Mouse (Mus musculus): ENCODE measurements around the gene Tjap1.
A peak's percentile ranks its signal among the peaks of the same experiment; 100 is the strongest.

The Tjap1 gene

DNA sequence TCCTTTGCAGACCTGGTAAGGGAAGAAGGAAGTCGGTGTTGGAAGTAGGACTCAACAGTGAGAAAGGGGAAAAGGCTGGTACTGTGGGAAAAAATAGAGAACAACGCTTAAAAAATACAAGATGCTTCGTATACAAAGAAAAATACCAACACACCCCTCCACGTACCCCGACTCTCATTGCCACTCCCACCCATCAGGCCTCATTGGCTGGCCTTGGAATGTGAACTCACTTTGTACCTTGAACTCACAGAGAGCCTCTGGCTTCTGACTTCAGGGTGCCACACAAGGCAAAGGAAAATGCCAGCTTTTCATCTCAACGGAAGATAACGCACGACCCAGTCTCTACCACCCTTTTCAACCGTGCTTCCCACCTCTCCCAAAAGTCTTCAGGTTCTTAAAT lies 314 bp upstream of the Tjap1 start:
- DNase-seq (ENCODE audit: low spot score), result no peak

DNA sequence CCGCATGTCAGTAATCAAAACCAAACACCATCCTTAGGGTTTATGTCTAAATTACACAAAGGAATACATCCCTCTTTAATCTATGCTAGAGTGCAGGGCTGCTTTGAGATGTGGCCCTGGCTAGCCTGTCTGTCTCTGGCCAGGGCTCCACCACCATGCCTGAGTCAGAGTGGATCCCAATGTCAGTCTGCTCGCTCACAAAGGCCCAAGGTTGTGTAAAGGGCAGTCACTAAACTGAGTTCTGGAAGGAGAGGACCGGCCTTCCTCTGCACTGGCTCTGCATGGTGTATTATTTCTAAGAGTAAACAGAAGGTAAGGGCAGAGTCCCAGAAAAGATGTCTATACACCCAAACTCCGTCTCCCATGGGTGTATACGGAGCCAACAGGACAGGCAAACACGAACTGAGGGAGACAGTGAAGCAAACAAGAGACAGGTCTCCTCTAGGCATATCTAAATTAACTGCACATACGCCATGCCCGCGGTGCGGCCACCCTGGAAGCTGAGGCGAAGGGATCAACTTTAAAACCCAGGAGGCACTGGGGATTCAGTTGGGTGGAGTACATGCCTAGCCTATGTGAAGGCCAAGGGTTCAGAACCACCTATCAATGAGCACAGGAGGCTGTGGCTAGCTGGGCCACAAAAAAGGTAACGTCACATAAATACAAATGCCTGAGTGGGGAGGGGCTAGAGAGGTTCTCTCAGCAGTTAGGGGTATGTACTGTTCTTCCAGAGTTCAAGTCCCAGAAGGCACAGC lies 4.6 kb downstream of the Tjap1 start:
- no peak for DNase-seq (ENCODE audit: low spot score)

DNA sequence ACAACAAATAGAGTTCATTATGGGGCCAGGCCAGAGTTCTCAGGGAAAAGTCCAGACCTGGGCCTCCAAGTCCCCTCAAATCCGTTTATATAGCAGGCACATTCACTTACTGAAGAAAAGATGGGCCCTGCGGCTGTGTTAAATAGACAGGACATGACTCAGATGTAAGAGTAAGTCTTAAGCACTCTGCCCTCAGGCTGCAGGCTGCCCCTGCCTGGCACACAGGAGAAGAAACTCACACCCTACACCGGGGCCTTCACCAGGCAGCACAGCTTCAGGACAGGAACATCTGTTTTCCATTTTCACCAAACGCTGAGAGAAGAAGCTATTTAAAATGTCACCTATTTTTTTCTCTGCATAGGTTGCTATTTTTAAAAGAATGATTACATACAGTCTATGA lies 5.2 kb downstream of the Tjap1 start:
- no peak for DNase-seq (ENCODE audit: low spot score)

DNA sequence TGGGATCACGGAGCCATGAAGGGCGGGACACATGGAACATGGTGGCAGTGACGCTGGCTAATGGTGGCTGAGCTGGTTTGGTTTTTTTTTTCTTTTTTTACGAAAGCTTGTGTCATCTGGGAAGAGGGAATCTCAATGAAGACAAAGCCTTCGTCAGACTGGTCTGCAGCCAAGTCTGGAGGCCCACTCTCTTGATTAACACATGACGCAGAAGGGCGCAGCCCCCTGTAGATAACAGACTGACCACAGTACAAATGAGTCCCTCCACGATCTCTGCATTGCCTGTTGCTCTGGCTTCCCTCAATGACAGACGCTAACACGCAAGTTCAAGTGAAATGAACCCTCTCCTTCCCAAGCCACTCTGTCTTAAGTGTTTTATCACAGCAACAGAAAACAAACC lies 7.3 kb downstream of the Tjap1 start:
- no peak for DNase-seq (ENCODE audit: low spot score)

DNA sequence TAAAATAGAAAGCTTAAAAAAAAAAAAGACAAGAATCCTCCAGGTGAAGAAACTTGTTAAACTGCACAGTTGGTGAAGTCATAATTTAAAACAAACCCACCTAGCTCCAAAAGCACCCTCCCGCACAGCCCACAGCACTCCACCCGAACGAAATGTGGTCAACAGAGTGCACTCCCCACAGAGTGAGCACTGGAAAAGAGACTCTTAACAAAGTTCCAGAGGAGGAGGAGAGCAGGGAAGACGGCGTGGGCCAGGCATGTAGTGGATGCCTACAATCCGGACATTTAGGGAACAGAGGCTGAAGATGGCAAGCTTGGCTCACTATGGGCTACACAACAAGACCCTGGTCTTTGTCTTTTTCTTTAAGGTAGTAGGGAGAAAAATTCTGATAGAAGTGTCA lies 7.8 kb downstream of the Tjap1 start:
- no peak for DNase-seq (ENCODE audit: low spot score)

DNA sequence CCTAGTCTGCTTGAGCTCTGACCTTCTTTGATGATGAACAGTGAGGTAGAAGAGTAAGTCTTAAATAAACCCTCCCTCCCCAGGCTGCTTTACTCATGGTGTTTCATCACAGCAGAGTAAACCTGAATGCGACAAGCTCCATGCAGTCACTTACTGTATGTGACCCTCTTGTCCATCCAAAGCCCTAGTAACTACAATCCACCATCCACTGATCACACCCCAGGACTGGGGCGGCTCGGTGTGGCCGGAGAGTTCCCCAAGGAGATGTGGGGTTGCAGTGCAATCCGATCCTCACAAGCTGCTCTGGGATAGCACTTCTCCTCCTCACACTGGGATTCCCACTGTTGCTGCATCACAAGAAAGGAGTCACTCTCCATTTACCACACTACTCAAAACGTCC lies 8.4 kb downstream of the Tjap1 start:
- DNase-seq (ENCODE audit: low spot score), result no peak

DNA sequence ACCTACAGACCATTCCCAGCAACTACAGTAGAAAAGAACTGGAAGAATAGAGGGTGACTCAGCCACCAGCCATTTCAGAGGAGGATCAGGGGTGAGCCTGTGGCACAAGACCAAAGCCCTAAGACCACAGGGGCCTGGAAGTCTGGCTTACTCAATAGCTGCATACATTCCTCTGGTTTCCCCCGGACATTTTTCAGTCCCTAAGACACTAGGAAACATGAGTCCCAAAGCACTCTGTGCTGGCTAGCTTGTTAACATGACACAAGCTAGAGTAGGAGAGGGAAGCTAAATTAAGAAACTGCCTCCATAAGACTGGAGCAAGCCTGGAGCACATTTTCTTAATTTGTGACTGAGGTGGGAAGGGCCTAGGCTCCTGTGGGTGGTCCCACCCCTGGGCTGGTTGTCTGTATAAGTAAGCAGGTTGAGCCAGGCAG lies 9.0 kb downstream of the Tjap1 start:
- DNase-seq (ENCODE audit: low spot score), result no peak

DNA sequence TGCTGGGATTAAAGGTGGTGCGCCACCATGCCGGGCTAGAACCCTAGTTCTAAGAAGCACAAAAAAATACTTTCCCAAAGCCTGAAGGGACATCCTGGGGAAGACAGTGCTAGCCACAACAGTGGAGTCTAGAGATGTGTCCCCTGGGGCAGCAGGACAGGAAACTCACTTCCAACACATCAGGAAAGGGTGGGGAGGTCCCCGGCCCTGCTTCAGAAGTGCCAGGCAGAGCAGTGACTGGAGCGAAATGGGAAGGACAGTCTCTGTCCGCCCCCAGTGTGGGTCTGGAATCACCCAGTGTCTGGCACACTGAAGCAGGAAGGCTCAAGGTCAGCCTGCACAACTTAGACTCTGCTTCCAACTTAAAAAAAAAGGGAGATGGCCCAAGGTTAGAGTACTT lies 10.2 kb downstream of the Tjap1 start:
- DNase-seq (ENCODE audit: low spot score), result no peak

DNA sequence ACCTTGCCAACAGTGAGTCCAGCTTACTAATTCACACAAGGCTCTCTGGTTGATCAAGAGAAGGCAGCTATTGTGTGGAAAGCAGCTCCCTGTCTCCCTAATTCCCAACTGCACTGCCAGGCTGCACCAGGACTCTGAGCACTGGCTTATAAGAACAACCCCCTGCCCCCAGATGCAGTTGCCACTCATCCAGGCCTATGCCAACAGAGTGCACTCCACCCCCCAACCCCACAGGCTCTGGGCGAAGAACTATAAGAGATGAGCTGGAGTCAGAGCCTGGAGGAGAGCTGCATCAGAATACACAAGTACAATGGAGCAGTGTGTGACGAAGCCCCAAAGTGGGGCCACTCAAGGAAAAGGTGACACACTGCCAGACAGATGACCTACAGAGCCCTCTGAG lies 10.8 kb downstream of the Tjap1 start:
- DNase-seq (ENCODE audit: low spot score), result no peak

DNA sequence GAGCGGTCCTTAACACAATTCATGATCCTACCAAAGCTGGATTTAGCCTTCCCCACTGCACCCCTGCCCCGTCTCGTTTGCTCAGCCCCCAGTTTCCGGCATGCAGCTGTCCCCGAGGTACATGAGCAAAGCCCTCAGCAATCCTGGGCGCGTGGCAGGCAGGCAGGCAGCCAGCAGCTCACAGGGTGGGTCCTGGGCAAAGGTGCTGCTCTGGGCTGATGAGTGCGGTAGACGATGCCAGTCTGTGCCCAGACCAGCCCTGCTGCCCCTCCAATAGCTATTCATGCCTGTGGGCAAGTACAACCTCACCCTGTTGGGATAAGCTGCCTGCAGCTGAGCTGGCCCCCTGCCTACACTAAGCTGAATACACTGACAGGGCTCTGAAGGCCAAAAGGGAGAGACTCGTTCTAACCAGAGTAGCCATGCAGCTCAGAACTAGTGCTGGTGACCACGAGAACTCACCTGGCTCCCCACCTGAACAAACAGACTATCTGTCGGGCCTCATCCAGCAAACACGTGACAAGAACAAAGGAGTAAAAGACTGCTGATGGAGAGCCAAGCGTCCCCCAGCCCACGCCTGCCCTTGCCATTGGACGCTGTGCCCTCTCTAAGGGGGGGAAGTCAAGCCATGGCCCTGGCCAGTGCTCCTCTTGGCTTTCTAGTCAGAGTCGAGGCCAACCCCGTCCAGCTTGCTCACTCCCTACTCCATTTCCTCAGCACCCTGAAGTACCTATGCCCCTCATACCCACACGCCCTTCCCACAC lies 12.9 kb downstream of the Tjap1 start:
- no peak for DNase-seq (ENCODE audit: low spot score)

DNA sequence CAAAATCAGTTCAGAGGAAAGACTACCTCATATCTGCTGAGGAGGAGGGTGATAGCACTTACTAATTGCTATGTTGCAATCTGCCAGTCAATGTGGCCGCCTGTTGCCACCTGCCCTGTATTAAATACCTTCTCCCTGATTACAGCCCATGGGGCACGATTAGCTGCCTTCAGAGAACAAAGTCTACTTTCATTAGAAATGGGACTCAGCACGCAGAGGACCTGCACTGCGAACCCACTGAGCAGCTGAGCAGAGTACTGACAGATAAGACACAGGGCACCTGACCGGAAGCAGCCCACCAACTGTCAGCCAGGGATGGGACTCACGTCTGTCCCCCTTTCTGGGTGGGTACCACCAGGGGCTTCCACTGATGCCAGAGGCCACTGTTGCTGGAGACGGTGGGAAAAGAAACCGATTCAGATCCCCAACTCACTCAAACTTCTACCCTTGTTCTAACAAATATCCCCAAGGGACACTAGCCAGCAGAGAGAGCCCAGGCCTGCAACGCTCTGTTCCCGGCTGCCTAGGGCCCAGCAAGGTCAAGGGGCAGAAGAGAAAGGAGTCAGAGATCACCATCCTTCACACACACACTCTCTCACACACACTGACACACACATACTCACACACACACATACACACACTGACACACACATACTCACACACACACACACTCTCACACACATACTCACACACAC lies 14.7 kb downstream of the Tjap1 start:
- DNase-seq (ENCODE audit: low spot score), result no peak

DNA sequence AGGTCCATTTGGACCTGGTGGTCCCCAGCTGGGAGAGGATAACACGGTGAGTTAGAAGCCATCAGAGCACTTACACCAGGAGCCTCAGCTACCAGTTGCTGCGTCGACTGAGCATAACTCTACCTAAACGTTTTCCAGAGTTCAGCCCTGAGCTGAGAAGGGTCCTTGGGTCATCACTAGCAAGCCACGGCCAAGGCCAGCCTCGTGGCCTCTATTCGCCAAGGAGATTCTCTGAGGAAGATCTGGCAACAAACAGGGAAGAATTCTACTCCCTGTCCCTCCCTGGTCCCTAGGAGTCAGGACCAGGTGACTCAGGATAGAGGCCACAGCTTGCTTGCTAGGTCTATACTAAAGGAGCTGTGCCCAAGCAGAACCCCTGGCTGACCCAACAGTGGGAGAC lies 15.3 kb downstream of the Tjap1 start:
- no peak for DNase-seq (ENCODE audit: low spot score)

DNA sequence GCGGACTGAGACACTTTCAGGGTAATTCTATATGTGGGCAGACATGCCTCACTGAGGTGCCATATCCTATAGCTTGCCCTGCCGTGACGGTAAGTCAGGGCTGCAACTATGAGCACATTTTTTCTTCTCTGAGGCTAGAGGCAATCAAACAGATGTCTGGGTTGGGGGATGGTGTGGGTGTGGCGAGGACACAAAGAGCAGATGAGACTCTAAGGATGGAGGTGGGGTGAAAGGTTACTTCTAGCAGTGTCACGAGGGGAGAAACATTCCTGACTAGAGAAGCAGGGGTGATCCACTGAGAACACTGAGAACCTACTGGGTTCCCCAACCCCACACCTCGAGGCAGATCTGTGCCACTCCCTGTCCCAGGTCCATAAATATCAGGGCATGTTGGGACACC lies 15.8 kb downstream of the Tjap1 start:
- no peak for DNase-seq (ENCODE audit: low spot score)

DNA sequence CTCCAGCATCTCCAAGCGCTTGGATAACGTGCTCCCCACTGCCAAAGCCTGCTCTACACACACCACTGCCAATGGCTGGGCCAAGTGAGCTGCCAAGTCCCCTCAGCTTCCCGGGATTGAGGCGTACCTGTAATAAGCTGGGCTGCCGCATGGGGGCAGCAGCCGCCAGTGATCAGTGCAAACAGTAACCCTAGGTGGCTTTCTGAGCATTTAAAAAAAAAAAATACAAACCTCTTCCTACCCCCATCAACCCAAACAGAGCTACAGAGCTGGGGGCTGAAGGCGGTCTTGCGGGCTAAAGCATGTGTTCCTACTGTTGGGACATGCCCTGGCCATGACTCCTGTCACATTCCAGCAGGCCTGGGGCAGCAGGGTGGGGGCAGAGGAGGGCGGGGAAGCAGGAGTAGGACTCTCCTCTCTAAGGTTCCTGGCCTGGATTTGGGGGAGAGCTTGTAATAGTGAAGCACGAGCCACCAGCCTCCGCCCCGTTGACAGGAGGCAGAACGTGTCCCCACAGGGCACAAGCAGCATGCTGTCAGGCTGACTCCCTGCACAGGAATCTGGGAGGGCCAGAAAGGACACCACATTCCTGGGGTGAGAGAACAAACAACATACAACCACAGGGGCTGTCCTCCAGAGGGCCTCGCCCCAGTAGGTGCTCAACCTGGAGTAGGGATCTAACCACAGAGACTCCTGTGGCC lies 16.8 kb downstream of the Tjap1 start:
- DNase-seq (ENCODE audit: low spot score), result peak; percentile 88

DNA sequence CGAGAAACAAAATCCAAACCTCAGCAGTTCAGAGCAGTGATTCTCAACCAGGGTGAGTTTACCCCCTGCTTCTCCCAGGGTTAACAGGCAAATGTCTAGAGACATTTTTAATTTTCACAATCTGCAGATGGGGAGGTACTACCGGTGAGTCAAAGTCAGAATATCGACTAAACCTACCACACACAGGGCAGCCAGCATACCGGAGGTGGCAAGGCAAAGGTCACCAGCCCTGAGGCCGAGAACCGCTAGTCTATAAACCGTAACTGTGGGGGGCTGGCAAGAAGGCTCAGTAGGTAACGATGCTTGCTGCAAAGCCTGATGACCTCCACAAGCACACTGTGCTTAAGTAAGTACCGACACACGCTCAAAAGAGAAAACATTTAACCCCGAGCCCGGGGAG lies 17.3 kb downstream of the Tjap1 start:
- no peak for DNase-seq (ENCODE audit: low spot score)

DNA sequence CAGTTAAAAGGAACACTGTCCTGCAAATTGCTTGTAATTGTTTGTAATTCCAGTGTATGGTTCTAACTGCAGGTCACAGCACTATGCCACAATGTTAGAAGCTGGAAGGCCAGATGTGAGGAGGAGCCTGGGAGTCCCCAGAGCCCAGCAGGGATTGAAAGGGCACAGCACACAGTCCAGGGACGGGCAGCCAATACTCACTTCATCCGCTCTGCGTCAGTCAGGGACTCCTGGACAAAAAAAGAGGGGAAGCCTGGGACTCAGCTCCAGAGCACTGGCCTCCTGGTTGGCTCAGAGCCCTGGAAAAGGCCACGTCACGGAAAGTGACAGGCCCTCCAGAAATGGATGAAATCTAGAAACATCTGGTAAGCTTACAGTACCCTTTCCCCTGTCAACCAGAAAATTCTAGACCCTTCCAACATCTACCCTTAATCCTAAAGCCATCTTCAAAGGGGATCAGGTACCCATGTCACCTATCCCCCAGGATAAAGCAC lies 20.6 kb downstream of the Tjap1 start:
- no peak for DNase-seq (ENCODE audit: low spot score)

DNA sequence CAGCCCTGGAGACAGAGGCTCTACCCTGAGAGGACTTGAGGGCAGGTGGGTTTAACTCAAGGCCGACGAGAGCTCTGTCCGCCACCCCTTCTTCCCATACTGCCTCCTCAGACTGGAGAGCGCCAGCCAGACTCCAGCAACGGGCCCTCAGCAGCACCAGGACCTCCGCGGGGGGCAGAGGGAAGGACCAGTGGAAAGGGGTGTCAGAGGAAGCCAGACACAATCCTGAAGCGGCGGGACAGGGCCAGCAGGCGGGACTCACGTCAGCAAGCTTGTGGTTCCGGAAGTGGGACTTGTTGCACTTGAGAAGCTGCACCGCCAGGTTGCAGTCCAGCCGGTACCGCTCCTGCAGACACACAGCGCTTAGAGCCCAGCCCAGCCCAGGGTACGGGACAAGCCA lies 23.2 kb downstream of the Tjap1 start:
- DNase-seq (ENCODE audit: low spot score), result no peak

DNA sequence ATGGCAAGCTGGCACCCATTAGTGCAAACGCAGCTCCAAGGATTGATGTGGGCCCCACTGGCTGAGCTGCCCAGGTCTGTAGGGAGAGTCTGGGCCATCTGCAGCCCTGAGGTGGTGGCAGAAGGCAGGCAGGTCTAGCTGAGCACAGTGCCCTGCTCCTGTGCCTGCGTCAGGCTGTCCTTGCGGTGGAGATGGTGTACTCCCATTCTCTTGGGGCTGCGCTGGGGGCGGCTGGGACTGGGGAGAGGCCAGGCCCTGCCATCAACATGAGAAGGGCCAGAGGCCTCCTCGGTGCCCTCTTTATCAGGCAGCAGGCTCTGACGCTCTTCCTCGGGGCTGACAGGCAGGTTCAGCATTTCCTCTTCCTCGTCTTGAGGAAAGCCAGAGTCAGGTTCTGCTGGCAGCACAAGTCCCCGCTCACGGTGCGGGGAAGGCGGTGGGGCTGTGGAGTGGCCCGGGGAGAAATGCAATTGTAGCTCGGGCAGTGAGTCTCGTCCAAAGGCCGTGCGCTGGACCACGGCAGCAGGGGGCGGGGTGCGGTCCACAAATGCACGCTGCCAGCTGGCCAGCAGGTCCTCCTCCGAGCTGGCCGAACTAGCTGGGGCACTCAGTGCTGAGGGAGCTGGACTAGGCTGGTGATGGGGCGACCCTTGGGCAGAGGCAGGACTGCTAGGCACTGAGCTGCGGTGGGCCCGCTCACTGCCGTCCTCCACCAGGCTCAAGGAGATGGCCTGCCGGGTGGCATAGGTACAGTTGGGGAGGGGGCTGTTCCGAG lies 24.4 kb downstream of the Tjap1 start:
- DNase-seq (ENCODE audit: low spot score), result no peak

DNA sequence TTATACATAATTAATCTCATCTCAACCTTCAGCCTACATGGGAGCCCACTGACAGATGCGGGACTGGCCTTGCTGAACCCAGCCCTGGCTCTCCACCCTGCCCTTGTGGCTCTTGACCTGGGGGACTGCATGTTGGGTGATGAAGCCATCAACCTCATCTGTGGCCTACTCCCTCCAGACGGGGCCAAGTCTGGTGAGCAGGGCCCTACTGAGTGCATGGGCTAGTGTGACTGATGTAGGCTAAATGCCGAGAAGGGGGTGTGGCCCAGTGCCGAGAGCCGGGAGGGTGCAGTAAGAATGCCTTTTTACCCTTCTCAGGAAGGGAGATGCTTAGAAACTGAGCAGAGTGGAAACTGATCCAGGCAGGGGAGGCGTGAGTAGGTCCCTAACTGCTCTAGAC lies 27.7 kb downstream of the Tjap1 start:
- DNase-seq (ENCODE audit: low spot score), result no peak

DNA sequence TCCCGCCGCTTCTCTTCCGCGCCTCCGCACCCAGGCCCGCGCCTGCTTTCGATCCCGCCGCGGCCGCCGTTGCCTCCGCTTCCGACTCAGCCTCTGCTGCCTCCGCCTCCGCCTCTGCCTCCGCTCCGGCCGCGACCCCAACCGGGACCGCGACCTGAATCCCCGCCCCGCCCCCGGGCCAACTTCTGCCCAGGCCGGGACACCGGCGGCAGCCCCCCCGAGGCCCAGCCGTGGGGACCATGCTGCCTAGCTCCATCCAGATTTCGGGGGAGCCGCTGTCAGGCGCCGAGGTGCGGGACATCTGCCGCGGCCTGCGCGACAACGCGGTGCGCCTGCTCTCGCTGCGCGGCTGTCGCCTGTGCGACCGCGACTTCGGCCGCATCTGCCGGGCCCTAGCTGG lies 28.7 kb downstream of the Tjap1 start:
- DNase-seq (ENCODE audit: low spot score), result peak; percentile 75

DNA sequence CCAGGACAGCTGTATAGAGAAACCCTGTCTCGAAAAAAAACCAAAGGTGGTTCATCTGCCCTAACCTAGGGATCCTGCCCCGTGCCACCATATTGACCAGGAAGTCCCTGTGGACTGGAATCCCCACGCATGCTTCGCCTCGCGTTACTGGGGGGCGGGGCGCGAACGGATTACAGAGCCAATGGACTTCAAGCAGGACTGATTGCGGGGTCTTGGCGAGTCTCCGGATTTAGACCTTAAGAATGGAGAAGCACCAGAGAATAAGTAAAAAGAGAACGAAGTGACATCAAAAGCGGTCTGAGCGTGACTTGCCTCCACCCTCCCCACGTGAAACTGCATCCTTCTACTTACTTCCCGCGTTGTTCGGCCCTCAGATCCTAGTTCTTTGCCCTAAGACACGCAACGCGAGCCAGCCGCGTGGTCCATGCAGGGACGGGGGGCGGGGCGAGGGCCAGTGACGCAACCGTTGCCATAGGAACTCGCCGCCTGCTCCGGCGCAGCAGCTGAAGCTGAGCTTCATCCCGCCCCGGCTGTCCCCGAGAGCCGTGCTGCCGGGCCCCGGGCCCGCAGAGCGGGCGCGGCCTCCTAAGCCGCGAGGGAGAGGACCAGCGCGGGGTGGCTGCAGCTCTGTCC lies 29.3 kb downstream of the Tjap1 start, which contains the start of gene Lrrc73:
TSS of gene Lrrc73 (plus strand) at position 80 of the 633 bp plus-strand sequence.
- DNase-seq (ENCODE audit: low spot score), result peak; percentile 97

Measured in testis, postnatal 10 days (tissue).